Mouse (Mus musculus): ENCODE data around the gene Adck1. TPM values are rescaled to one million over a fixed set of nuclear protein-coding genes. Genes with fewer than 3 reads are reported as not detected.

Gene Adck1
- polyA plus RNA-seq, 1 experiment from 2014 or later, result 11.3 TPM

DNA sequence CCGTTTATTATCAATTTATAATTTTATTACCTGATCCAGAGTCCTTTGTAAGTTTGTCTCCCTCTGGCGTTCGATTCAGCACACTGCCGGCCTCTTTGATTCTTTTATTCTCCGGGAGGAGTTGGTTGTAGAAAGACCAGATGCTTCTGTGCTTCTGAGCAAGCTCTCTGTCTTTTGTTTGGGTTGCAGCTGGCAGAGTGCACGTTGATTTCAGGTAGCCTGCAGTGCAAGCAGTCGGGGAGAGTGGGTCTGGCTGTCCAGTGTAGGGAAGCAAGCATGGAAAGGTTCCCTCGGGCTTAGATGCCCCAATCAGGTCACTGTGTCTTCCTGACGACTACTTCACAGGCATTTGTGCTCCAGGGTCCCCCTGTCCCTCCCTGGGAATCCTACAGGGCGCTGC, 16.5 kb downstream of the Adck1 start:
- ATAC-seq, result no peak
- 52% methylated on average over 10 of the region's 10 CpGs for WGBS (ENCODE audit: insufficient replicate concordance)
- no peaks in the 10 kb centered on the region for H3K9me3 ChIP-seq (replicated peaks)
- H3K27me3 ChIP-seq (replicated peaks), result no peaks in the 10 kb centered on the region
- no peaks in the 10 kb centered on the region for H3K4me1 ChIP-seq
- H3K36me3 ChIP-seq, result peaks cover 3% of the 10 kb centered on the region; the same call in 1 of the 2 replicates
- H3K9ac ChIP-seq, result no peak overlapping the region
- no peak overlapping the region for H3K4me3 ChIP-seq
- no peak overlapping the region for H3K4me2 ChIP-seq
- no peak overlapping the region for H3K27ac ChIP-seq

DNA sequence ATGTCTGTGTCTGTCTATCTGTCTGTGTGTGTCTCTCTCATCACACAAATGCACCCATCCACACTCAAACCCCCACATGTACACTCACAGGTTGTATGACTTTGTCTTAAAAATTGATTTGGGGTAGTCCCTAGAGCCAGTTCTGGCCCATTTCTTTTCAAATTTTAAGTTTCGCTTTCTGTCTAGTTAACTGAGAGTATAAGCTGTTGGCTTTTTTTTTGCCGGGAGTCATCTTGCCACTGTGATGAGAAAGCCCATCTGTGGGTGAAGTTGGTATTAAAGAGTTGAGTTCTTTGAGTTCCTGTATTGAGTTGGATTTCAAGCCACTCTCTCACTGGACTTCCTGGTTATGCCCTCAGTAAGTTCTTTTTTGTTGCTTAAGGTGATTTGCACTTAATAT, 17.9 kb downstream of the Adck1 start:
- no peak overlapping the region for H3K4me3 ChIP-seq
- no peaks in the 10 kb centered on the region for H3K4me1 ChIP-seq
- ATAC-seq, result no peak
- H3K9me3 ChIP-seq (replicated peaks), result no peaks in the 10 kb centered on the region
- no peak overlapping the region for H3K27ac ChIP-seq
- 77% methylated on average over 2 of the region's 2 CpGs for WGBS (ENCODE audit: insufficient replicate concordance)
- H3K9ac ChIP-seq, result no peak overlapping the region
- H3K27me3 ChIP-seq (replicated peaks), result no peaks in the 10 kb centered on the region
- peaks cover 3% of the 10 kb centered on the region; the same call in 1 of the 2 replicates for H3K36me3 ChIP-seq
- H3K4me2 ChIP-seq, result no peak overlapping the region

DNA sequence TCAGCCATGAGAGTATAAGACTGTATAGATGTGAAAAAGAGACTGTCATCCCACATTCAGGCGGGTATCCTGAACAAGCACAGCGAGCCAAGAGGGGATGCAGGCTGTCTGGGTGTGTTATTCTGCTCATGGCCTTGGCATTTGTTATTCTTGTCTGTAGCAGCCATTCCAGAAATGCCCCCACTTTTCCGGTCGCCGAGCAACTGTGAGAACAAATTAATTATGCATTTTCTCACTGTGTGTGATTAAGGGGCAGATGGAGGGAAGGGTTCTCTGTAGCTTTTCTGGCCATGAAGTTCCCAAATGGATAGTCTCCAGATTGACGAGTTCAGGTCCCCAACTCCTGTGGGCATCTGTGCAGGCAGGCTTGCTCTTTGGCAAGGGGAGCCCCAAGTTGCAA, 28.5 kb downstream of the Adck1 start:
- H3K36me3 ChIP-seq, result peaks cover 4% of the 10 kb centered on the region; the same call in 1 of the 2 replicates
- H3K9ac ChIP-seq, result no peak overlapping the region
- no peak overlapping the region for H3K27ac ChIP-seq
- no peaks in the 10 kb centered on the region for H3K9me3 ChIP-seq (replicated peaks)
- H3K4me1 ChIP-seq, result no peaks in the 10 kb centered on the region
- H3K4me3 ChIP-seq, result no peak overlapping the region
- H3K4me2 ChIP-seq, result no peak overlapping the region
- WGBS (ENCODE audit: insufficient replicate concordance), result 76% methylated on average over 6 of the region's 6 CpGs
- H3K27me3 ChIP-seq (replicated peaks), result no peaks in the 10 kb centered on the region
- no peak for ATAC-seq

DNA sequence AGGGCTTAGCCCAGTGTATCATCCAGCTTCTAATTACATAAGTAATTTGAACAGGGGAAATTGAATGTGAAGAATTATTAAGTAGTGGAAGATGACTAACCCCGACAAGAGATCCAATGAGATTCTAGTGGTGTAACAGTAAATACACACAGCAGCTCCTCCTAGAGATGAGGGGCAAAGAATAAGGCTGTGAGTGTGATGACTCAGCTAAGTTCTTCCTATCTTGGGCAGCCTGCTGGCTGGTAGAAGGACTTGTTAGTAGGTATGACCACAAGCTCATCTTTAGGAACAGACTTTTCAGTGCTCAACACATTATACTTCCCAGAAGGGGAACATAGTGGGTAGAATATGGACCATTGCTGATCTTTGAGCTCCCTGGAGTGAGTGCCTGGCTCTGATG, 38.3 kb downstream of the Adck1 start:
- Histone ChIP-seq H3K4me1 (peaks cover 10% of the 10 kb centered on the region; the same call in 1 of the 2 replicates), H3K27me3 (replicated peaks) (no peaks in the 10 kb centered on the region), H3K9ac (no peak overlapping the region), H3K4me3 (no peak overlapping the region), H3K9me3 (replicated peaks) (no peaks in the 10 kb centered on the region), H3K36me3 (peaks cover 13% of the 10 kb centered on the region), H3K4me2 (no peak overlapping the region), H3K27ac (no peak overlapping the region)
- ATAC-seq, result peak; percentile 56
- 72% methylated on average over 1 of the region's 1 CpGs for WGBS (ENCODE audit: insufficient replicate concordance)

DNA sequence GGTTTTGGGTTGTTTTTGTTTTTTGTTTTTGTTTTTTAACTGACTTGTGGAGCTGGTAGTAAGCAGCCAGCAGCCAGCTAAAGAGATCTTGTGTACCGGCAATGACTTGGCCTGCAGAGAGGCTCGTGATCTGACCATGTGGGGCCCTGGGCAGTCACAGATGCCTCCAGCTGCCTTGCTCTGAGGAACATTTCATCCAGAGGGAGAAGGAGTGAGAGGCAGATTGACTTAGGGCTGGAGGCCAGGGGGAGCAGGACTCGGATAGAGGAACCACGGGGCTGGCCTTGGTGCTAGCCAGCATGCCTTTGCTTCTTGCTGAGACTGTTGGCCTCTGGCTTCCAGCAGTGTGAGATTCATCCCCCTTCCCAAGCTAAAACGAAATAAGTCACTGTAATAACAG, 43.2 kb downstream of the Adck1 start:
- no peak for ATAC-seq
- H3K9me3 ChIP-seq (replicated peaks), result no peaks in the 10 kb centered on the region
- no peaks in the 10 kb centered on the region for H3K27me3 ChIP-seq (replicated peaks)
- no peak overlapping the region for H3K4me2 ChIP-seq
- no peak overlapping the region for H3K4me3 ChIP-seq
- no peak overlapping the region for H3K9ac ChIP-seq
- H3K4me1 ChIP-seq, result no peaks in the 10 kb centered on the region
- 63% methylated on average over 5 of the region's 5 CpGs for WGBS (ENCODE audit: insufficient replicate concordance)
- no peak overlapping the region for H3K27ac ChIP-seq
- peaks cover 10% of the 10 kb centered on the region for H3K36me3 ChIP-seq

DNA sequence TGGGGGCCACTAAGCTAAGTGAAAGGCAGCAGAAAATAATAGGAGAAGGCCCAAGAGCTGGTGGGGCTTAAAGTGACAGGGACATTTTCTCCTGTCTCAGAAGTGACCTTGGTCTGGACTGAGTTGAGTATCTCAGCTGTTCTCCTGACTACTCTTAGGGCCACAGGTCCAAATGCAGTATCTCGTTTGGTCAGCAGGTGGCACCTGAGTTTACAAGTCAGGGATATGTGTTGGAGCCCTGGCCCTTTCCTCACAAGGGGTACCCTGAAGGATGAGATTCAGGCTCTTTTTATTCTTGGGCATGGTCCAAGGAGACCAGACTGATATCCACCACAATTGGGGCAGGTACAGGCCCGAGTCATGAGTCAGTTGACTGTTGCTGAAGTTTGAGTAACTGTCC, 44.8 kb downstream of the Adck1 start:
- Histone ChIP-seq H3K4me1 (no peaks in the 10 kb centered on the region), H3K27ac (no peak overlapping the region), H3K4me3 (no peak overlapping the region), H3K9ac (no peak overlapping the region), H3K4me2 (no peak overlapping the region), H3K9me3 (replicated peaks) (no peaks in the 10 kb centered on the region), H3K36me3 (peaks cover 10% of the 10 kb centered on the region), H3K27me3 (replicated peaks) (no peaks in the 10 kb centered on the region)
- ATAC-seq, result peak; percentile 46; the same call in 1 of the 2 replicates
- 16% methylated on average over 2 of the region's 2 CpGs for WGBS (ENCODE audit: insufficient replicate concordance)

DNA sequence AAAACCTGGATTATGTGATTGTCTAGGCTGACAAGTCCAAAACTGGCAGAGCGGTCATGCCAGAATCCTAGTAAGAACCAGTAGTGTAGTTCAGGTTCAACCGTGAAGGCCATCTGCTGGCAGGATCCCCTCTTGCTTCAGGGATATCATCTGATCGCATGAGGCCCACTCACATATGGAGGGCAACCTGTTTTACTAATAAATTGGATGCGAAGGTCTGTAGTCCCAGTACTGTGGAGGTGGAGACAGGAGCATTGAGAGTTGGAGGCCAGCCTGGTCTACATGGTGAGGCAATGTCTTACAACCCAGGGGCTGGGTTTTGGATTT, 47.6 kb downstream of the Adck1 start:
- WGBS (ENCODE audit: insufficient replicate concordance), result 73% methylated on average over 4 of the region's 4 CpGs
- 0 out of 2 replicates have a peak, but pooled peaks have one; percentile 11 for ATAC-seq
- no peaks in the 10 kb centered on the region for H3K4me1 ChIP-seq

DNA sequence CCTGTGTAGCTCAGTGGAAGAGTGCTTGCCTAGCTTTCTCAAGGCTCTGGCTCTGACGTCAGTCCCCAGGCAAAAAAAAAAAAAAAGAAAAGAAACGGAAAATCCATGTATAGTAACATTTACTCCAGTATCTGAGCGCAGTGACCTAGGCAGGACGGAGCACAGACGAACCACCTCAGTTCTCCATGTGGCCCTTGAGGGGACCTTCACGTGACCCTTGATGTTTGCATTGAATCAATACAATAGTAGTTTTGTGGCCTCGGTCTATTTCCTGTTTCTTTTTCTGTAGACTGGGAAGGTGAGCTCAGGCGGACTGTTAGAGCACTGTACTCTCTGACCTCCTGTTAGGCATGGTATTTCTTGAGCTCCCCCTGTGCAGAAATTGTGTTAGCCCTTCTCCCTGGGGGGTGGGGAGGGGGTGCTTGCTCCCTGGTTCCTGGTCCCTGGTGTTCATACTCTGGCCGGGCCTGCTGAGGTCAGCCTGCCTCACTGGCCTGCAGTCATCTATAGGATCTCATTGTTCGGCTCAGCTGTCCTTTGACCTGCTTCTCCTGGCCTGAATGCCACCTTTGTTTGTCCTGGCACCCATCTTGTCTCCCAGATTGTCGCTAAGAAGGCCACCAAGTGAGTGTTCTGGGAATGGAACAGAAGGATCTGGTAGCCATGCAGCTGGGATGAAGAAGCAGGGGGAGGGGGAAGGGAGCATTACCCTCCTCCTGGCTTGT, 48.1 kb downstream of the Adck1 start:
- Histone ChIP-seq H3K9me3 (replicated peaks) (no peaks in the 10 kb centered on the region), H3K27me3 (replicated peaks) (no peaks in the 10 kb centered on the region), H3K4me2 (no peak overlapping the region), H3K4me3 (no peak overlapping the region), H3K27ac (no peak overlapping the region), H3K9ac (no peak overlapping the region), H3K36me3 (no peaks in the 10 kb centered on the region), H3K4me1 (no peaks in the 10 kb centered on the region)
- 55% methylated on average over 11 of the region's 11 CpGs for WGBS (ENCODE audit: insufficient replicate concordance)
- peak; percentile 33; the same call in 1 of the 2 replicates for ATAC-seq

More for the DNA sequence above, 47.6 kb downstream of the Adck1 start:
- H3K4me3 ChIP-seq, result no peak overlapping the region
- H3K4me2 ChIP-seq, result no peak overlapping the region
- H3K9me3 ChIP-seq (replicated peaks), result no peaks in the 10 kb centered on the region
- no peak overlapping the region for H3K9ac ChIP-seq
- H3K36me3 ChIP-seq, result 0 out of 2 replicates have a peak, but pooled peaks cover 2% of the 10 kb centered on the region
- H3K27me3 ChIP-seq (replicated peaks), result no peaks in the 10 kb centered on the region
- H3K27ac ChIP-seq, result no peak overlapping the region

DNA sequence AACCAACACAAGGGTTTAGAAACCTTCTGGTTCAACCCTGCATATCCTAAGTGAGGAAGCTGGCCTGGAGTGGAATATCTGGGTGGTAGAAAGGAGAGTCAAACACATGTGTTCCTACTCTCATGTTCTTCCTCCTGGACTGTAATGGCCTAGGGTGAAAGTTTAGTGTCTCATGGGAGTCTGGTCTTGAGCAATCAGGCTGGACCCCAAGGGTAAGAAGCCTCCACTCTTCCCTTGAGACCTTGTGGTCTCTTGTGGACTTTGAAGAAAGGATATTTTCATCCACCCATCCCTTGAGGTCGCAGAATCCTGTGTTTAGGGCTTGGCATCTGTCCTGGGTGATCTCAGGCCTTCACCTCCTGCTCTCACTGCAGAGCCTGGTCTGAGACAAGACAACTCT, 52.9 kb downstream of the Adck1 start:
- ATAC-seq, result no peak
- no peaks in the 10 kb centered on the region for H3K9me3 ChIP-seq (replicated peaks)

DNA sequence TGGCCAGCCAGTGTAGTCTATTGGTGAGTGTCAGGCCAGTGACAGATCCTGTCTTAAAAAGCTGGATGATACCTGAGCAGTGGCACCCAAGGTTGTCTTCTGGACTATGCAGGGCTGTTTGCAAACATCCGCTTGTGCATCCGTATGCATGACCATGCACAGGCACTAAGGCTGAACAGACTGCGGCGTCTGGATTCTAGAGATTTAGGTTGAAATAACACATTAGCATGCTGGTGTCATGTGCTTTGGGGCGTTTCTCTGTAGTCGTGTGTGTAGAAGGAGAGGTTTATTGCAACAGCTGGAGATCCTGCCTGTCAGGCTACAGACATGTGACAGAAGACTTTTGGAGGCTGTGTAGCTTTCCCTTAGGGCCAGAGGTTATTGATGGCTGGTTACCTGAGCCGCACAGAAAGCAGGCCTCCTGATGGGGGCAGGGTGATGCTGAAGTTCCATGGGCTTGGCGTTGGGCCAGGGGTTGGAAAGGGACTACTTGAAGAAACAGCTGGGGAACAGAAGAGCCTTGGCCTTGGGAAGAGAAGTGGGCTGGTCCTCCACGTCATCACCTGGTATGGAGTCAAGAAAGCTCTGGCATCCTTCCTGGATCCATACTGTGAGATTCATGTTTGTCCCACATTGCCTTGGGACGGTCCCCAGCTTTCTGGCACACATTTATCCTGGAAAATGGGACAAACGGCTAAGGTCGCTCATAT, 59.7 kb downstream of the Adck1 start:
- no peaks in the 10 kb centered on the region for H3K27me3 ChIP-seq (replicated peaks)
- H3K4me1 ChIP-seq, result no peaks in the 10 kb centered on the region
- no peak overlapping the region for H3K27ac ChIP-seq
- H3K4me3 ChIP-seq, result no peak overlapping the region
- H3K9ac ChIP-seq, result no peak overlapping the region
- H3K36me3 ChIP-seq, result no peaks in the 10 kb centered on the region
- no peaks in the 10 kb centered on the region for H3K9me3 ChIP-seq (replicated peaks)
- H3K4me2 ChIP-seq, result no peak overlapping the region
- WGBS (ENCODE audit: insufficient replicate concordance), result 74% methylated on average over 12 of the region's 12 CpGs
- no peak for ATAC-seq

More for the DNA sequence above, 52.9 kb downstream of the Adck1 start:
- Histone ChIP-seq H3K4me2 (no peak overlapping the region), H3K36me3 (no peaks in the 10 kb centered on the region), H3K27ac (no peak overlapping the region), H3K9ac (no peak overlapping the region), H3K4me3 (no peak overlapping the region), H3K27me3 (replicated peaks) (no peaks in the 10 kb centered on the region), H3K4me1 (no peaks in the 10 kb centered on the region)
- 63% methylated on average over 1 of the region's 1 CpGs for WGBS (ENCODE audit: insufficient replicate concordance)

DNA sequence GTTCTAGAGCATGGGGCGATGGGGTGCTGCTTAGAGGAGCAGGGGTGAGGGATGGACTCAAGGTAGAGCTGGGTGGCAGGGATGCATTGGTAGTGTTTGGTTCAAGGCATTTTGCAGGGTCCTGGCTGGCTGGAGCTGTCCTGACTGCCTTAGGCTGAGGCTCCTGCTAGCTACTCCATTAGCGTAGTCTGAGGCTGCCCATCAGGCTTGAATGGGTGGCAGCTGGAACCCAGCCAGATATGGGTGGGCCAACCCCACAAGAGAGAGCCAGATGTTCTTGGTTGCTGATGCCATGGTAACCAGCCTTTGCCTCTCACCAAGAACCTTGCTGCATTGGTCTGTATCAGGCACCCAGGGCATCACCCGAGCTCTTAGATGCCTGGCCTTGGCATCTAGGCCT, 66.6 kb downstream of the Adck1 start:
- Histone ChIP-seq H3K36me3 (peaks cover 4% of the 10 kb centered on the region; the same call in 1 of the 2 replicates), H3K9ac (no peak overlapping the region), H3K4me3 (no peak overlapping the region), H3K9me3 (replicated peaks) (no peaks in the 10 kb centered on the region), H3K27me3 (replicated peaks) (no peaks in the 10 kb centered on the region), H3K4me2 (no peak overlapping the region), H3K4me1 (peaks cover 9% of the 10 kb centered on the region), H3K27ac (no peak overlapping the region)
- 81% methylated on average over 3 of the region's 3 CpGs for WGBS (ENCODE audit: insufficient replicate concordance)
- 0 out of 2 replicates have a peak, but pooled peaks have one; percentile 11 for ATAC-seq

DNA sequence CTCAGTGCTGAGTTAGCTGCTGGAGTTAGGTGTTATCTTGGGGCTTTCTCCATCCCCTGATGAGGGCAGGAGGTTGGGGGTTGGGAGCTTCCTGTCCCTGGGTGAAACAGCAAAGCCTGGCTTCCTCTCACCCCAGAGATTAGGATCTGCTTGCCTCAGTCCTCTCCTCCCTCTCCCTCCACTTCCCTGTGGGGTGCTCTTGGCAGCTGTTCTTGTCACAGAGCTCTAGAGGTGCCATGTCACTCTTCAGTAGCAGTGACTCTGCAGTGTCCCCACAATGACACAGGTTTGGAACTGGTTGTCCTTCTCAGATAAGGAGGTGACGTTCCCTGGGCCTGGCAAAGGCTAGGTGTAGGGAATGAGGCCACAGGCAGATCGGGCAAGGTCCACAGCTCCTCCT, 68.4 kb downstream of the Adck1 start:
- H3K36me3 ChIP-seq, result peaks cover 4% of the 10 kb centered on the region; the same call in 1 of the 2 replicates
- WGBS (ENCODE audit: insufficient replicate concordance), result 14% methylated on average over 2 of the region's 2 CpGs
- H3K4me1 ChIP-seq, result peaks cover 9% of the 10 kb centered on the region
- no peak overlapping the region for H3K27ac ChIP-seq
- H3K9me3 ChIP-seq (replicated peaks), result no peaks in the 10 kb centered on the region
- no peak overlapping the region for H3K4me2 ChIP-seq
- H3K27me3 ChIP-seq (replicated peaks), result no peaks in the 10 kb centered on the region
- ATAC-seq, result peak; percentile 75
- H3K9ac ChIP-seq, result no peak overlapping the region
- H3K4me3 ChIP-seq, result no peak overlapping the region

Data from liver, embryonic 12.5 days (tissue).